Mouse (Mus musculus) erythroblast, adult 5-6 weeks (primary cell): ENCODE data around the gene Olfr1046. TPM values are rescaled to one million over a fixed set of nuclear protein-coding genes. Genes with fewer than 3 reads are reported as not detected.
"Not testable (repeated sequence)": the region's sequence is repeated elsewhere in the genome, so short reads cannot be mapped to it uniquely, and the experiment has no call there.

ENCODE experiments used
- ATAC-seq: replicated peaks from 2 replicates; pipeline ENCODE4 v1.8.0; 2016; ENCODE audit warnings: moderate number of reproducible peaks, mild to moderate bottlenecking, moderate TSS enrichment, inconsistent platforms; ENCODE audit not compliant: poor library complexity, low FRiP score, severe bottlenecking
- total RNA-seq, 2 experiments: library from RNA; stranded (forward) in 1 of 2; stranded (reverse) in 1 of 2; fragments of 150-400 nt in 1 of 2; fragments of 200-764, 138-1000 nt in 1 of 2; gene quantifications; 2 replicates each; pipeline versions ENCODE4 v1.2.3 to v1.2.4; 2015 to 2017; ENCODE audit warnings: low replicate concordance in 2 of 2

Olfr1046 gene
- total RNA-seq (2015; ENCODE audit: low replicate concordance) (not detected in 2 replicates), total RNA-seq (2017; ENCODE audit: low replicate concordance) (not detected in 2 replicates)

GRCm38 (mm10) chr2:86219214-86219613 is at the start of gene Olfr1046:
TSS of gene Olfr1046 (minus strand) at chr2:86219314.
- ATAC-seq = no peak

- ATAC-seq = not testable (repeated sequence)
These were observed 39.1 kb upstream of the Olfr1046 start, which contains the start of gene Olfr1049 for GRCm38 (mm10) chr2:86258228-86258627. TSS of gene Olfr1049 (minus strand) at chr2:86258328.

GRCm38 (mm10) chr2:86240189-86240588 is 21.1 kb upstream of the Olfr1046 start, which contains the start of gene Olfr1048:
TSS of gene Olfr1048 (minus strand) at chr2:86240289.
- no peak for ATAC-seq

GRCm38 (mm10) chr2:86231301-86231700 is 12.2 kb upstream of the Olfr1046 start, which contains the start of gene Olfr1047:
TSS of gene Olfr1047 (minus strand) at chr2:86231401.
- ATAC-seq = no peak

- ATAC-seq = no peak
These were observed 16.2 kb downstream of the Olfr1046 start, which contains the start of gene Olfr1045 for GRCm38 (mm10) chr2:86202909-86203308. TSS of gene Olfr1045 (minus strand) at chr2:86203009.

- ATAC-seq = no peak
These were observed 23.3 kb downstream of the Olfr1046 start for GRCm38 (mm10) chr2:86195863-86196262.

- ATAC-seq = no peak
These were observed 33.5 kb downstream of the Olfr1046 start, which contains the start of gene Olfr52 for GRCm38 (mm10) chr2:86185583-86185982. TSS of gene Olfr52 (minus strand) at chr2:86185683.

- no peak for ATAC-seq
These were observed 39.2 kb downstream of the Olfr1046 start for GRCm38 (mm10) chr2:86179950-86180349.

GRCm38 (mm10) chr2:86177720-86178119 is 41.4 kb downstream of the Olfr1046 start, which contains the start of gene Olfr1044:
TSS of gene Olfr1044 (minus strand) at chr2:86177820.
- no peak for ATAC-seq

GRCm38 (mm10) chr2:86175422-86175821 is 43.7 kb downstream of the Olfr1046 start:
- not testable (repeated sequence) for ATAC-seq

GRCm38 (mm10) chr2:86167422-86167821 is 51.7 kb downstream of the Olfr1046 start, which contains the start of gene Olfr1043:
TSS of gene Olfr1043 (minus strand) at chr2:86167522.
- no peak for ATAC-seq

Other genes starting within 250 kb of the Olfr1046 start
- gene Olfr1029, start 245.4 kb downstream of the Olfr1046 start, total RNA-seq (2015; ENCODE audit: low replicate concordance) = not detected in 2 replicates
- not detected in 2 replicates for gene Olfr1029, start 245.4 kb downstream of the Olfr1046 start, total RNA-seq (2017; ENCODE audit: low replicate concordance)
- gene Olfr1030, start 240.0 kb downstream of the Olfr1046 start, total RNA-seq (2015; ENCODE audit: low replicate concordance) = not detected in 2 replicates
- gene Olfr1030, start 240.0 kb downstream of the Olfr1046 start, total RNA-seq (2017; ENCODE audit: low replicate concordance) = not detected in 2 replicates
- not detected in 2 replicates for gene Olfr1031, start 229.0 kb downstream of the Olfr1046 start, total RNA-seq (2015; ENCODE audit: low replicate concordance)
- not detected in 2 replicates for gene Olfr1031, start 229.0 kb downstream of the Olfr1046 start, total RNA-seq (2017; ENCODE audit: low replicate concordance)
- gene Olfr1032, start 213.8 kb downstream of the Olfr1046 start, total RNA-seq (2015; ENCODE audit: low replicate concordance) = not detected in 2 replicates
- gene Olfr1032, start 213.8 kb downstream of the Olfr1046 start, total RNA-seq (2017; ENCODE audit: low replicate concordance) = not detected in 2 replicates
- not detected in 2 replicates for gene Olfr1033, start 198.7 kb downstream of the Olfr1046 start, total RNA-seq (2015; ENCODE audit: low replicate concordance)
- not detected in 2 replicates for gene Olfr1033, start 198.7 kb downstream of the Olfr1046 start, total RNA-seq (2017; ENCODE audit: low replicate concordance)
- not detected in 2 replicates for gene Olfr1034, start 173.5 kb downstream of the Olfr1046 start, total RNA-seq (2015; ENCODE audit: low replicate concordance)
- not detected in 2 replicates for gene Olfr1034, start 173.5 kb downstream of the Olfr1046 start, total RNA-seq (2017; ENCODE audit: low replicate concordance)
- not detected in 2 replicates for gene Olfr1036, start 145.3 kb downstream of the Olfr1046 start, total RNA-seq (2015; ENCODE audit: low replicate concordance)
- not detected in 2 replicates for gene Olfr1036, start 145.3 kb downstream of the Olfr1046 start, total RNA-seq (2017; ENCODE audit: low replicate concordance)
- not detected in 2 replicates for gene Olfr1037, start 131.9 kb downstream of the Olfr1046 start, total RNA-seq (2015; ENCODE audit: low replicate concordance)
- not detected in 2 replicates for gene Olfr1037, start 131.9 kb downstream of the Olfr1046 start, total RNA-seq (2017; ENCODE audit: low replicate concordance)
- gene Olfr1039, start 83.4 kb downstream of the Olfr1046 start, total RNA-seq (2015; ENCODE audit: low replicate concordance) = not detected in 2 replicates
- not detected in 2 replicates for gene Olfr1039, start 83.4 kb downstream of the Olfr1046 start, total RNA-seq (2017; ENCODE audit: low replicate concordance)
- not detected in 2 replicates for gene Olfr1040, start 72.6 kb downstream of the Olfr1046 start, total RNA-seq (2015; ENCODE audit: low replicate concordance)
- 2.2 TPM in 1 of 2 replicates, not detected in the other for gene Olfr1040, start 72.6 kb downstream of the Olfr1046 start, total RNA-seq (2017; ENCODE audit: low replicate concordance)
- not detected in 2 replicates for gene Olfr1042, start 57.5 kb downstream of the Olfr1046 start, total RNA-seq (2015; ENCODE audit: low replicate concordance)
- gene Olfr1042, start 57.5 kb downstream of the Olfr1046 start, total RNA-seq (2017; ENCODE audit: low replicate concordance) = not detected in 2 replicates
- gene Olfr1043, start 51.8 kb downstream of the Olfr1046 start, total RNA-seq (2015; ENCODE audit: low replicate concordance) = not detected in 2 replicates
- gene Olfr1043, start 51.8 kb downstream of the Olfr1046 start, total RNA-seq (2017; ENCODE audit: low replicate concordance) = not detected in 2 replicates
- gene Olfr1044, start 41.5 kb downstream of the Olfr1046 start, total RNA-seq (2015; ENCODE audit: low replicate concordance) = not detected in 2 replicates
- gene Olfr1044, start 41.5 kb downstream of the Olfr1046 start, total RNA-seq (2017; ENCODE audit: low replicate concordance) = 1.1 TPM in 1 of 2 replicates, not detected in the other
- not detected in 2 replicates for gene Olfr52, start 33.6 kb downstream of the Olfr1046 start, total RNA-seq (2015; ENCODE audit: low replicate concordance)
- gene Olfr52, start 33.6 kb downstream of the Olfr1046 start, total RNA-seq (2017; ENCODE audit: low replicate concordance) = not detected in 2 replicates
- not detected in 2 replicates for gene Olfr1045, start 16.3 kb downstream of the Olfr1046 start, total RNA-seq (2015; ENCODE audit: low replicate concordance)
- not detected in 2 replicates for gene Olfr1045, start 16.3 kb downstream of the Olfr1046 start, total RNA-seq (2017; ENCODE audit: low replicate concordance)
- not detected in 2 replicates for gene Olfr1047, start 12.1 kb upstream of the Olfr1046 start, total RNA-seq (2015; ENCODE audit: low replicate concordance)
- not detected in 2 replicates for gene Olfr1047, start 12.1 kb upstream of the Olfr1046 start, total RNA-seq (2017; ENCODE audit: low replicate concordance)
- gene Olfr1048, start 21.0 kb upstream of the Olfr1046 start, total RNA-seq (2015; ENCODE audit: low replicate concordance) = not detected in 2 replicates
- gene Olfr1048, start 21.0 kb upstream of the Olfr1046 start, total RNA-seq (2017; ENCODE audit: low replicate concordance) = not detected in 2 replicates
- not detected in 2 replicates for gene Olfr1049, start 39.0 kb upstream of the Olfr1046 start, total RNA-seq (2015; ENCODE audit: low replicate concordance)
- not detected in 2 replicates for gene Olfr1049, start 39.0 kb upstream of the Olfr1046 start, total RNA-seq (2017; ENCODE audit: low replicate concordance)
- gene Olfr1051, start 59.8 kb upstream of the Olfr1046 start, total RNA-seq (2015; ENCODE audit: low replicate concordance) = not detected in 2 replicates
- not detected in 2 replicates for gene Olfr1051, start 59.8 kb upstream of the Olfr1046 start, total RNA-seq (2017; ENCODE audit: low replicate concordance)
- not detected in 2 replicates for gene Olfr1052, start 73.1 kb upstream of the Olfr1046 start, total RNA-seq (2015; ENCODE audit: low replicate concordance)
- gene Olfr1052, start 73.1 kb upstream of the Olfr1046 start, total RNA-seq (2017; ENCODE audit: low replicate concordance) = 1.2 TPM in 1 of 2 replicates, not detected in the other
- gene Olfr1053, start 96.0 kb upstream of the Olfr1046 start, total RNA-seq (2015; ENCODE audit: low replicate concordance) = not detected in 2 replicates
- gene Olfr1053, start 96.0 kb upstream of the Olfr1046 start, total RNA-seq (2017; ENCODE audit: low replicate concordance) = not detected in 2 replicates
- not detected in 2 replicates for gene Olfr1054, start 116.1 kb upstream of the Olfr1046 start, total RNA-seq (2015; ENCODE audit: low replicate concordance)
- gene Olfr1054, start 116.1 kb upstream of the Olfr1046 start, total RNA-seq (2017; ENCODE audit: low replicate concordance) = not detected in 2 replicates
- not detected in 2 replicates for gene Olfr1055, start 131.0 kb upstream of the Olfr1046 start, total RNA-seq (2015; ENCODE audit: low replicate concordance)
- gene Olfr1055, start 131.0 kb upstream of the Olfr1046 start, total RNA-seq (2017; ENCODE audit: low replicate concordance) = not detected in 2 replicates
- not detected in 2 replicates for gene Olfr1056, start 143.2 kb upstream of the Olfr1046 start, total RNA-seq (2015; ENCODE audit: low replicate concordance)
- not detected in 2 replicates for gene Olfr1056, start 143.2 kb upstream of the Olfr1046 start, total RNA-seq (2017; ENCODE audit: low replicate concordance)
- gene Olfr1057, start 159.1 kb upstream of the Olfr1046 start, total RNA-seq (2015; ENCODE audit: low replicate concordance) = not detected in 2 replicates
- gene Olfr1057, start 159.1 kb upstream of the Olfr1046 start, total RNA-seq (2017; ENCODE audit: low replicate concordance) = not detected in 2 replicates
- gene Olfr1058, start 169.2 kb upstream of the Olfr1046 start, total RNA-seq (2015; ENCODE audit: low replicate concordance) = not detected in 2 replicates
- gene Olfr1058, start 169.2 kb upstream of the Olfr1046 start, total RNA-seq (2017; ENCODE audit: low replicate concordance) = not detected in 2 replicates
- gene Olfr1061, start 194.7 kb upstream of the Olfr1046 start, total RNA-seq (2015; ENCODE audit: low replicate concordance) = not detected in 2 replicates
- gene Olfr1061, start 194.7 kb upstream of the Olfr1046 start, total RNA-seq (2017; ENCODE audit: low replicate concordance) = not detected in 2 replicates
- gene Olfr1062, start 207.4 kb upstream of the Olfr1046 start, total RNA-seq (2015; ENCODE audit: low replicate concordance) = 0.42 TPM in 1 of 2 replicates, not detected in the other
- gene Olfr1062, start 207.4 kb upstream of the Olfr1046 start, total RNA-seq (2017; ENCODE audit: low replicate concordance) = not detected in 2 replicates
- not detected in 2 replicates for gene Olfr1065, start 231.3 kb upstream of the Olfr1046 start, total RNA-seq (2015; ENCODE audit: low replicate concordance)
- not detected in 2 replicates for gene Olfr1065, start 231.3 kb upstream of the Olfr1046 start, total RNA-seq (2017; ENCODE audit: low replicate concordance)
- gene Olfr1066, start 237.0 kb upstream of the Olfr1046 start, total RNA-seq (2015; ENCODE audit: low replicate concordance) = not detected in 2 replicates
- not detected in 2 replicates for gene Olfr1066, start 237.0 kb upstream of the Olfr1046 start, total RNA-seq (2017; ENCODE audit: low replicate concordance)